Mouse (Mus musculus): ENCODE measurements around the gene Cyp2c40. TPM values are rescaled to one million over a fixed set of nuclear protein-coding genes. Genes with fewer than 3 reads are reported as not detected.
"Not testable (repeated sequence)": the region's sequence is repeated elsewhere in the genome, so short reads cannot be mapped to it uniquely, and the experiment has no call there.

Gene Cyp2c40
- polyA plus RNA-seq (2015; fragmentation: Nextera tagmentation; extraction: Ambion mirVana) = not detected in 2 replicates

- not testable (repeated sequence) for H3K27ac ChIP-seq (replicated peaks); H3K36me3 ChIP-seq; H3K27me3 ChIP-seq; H3K4me2 ChIP-seq; H3K4me1 ChIP-seq (replicated peaks); H3K9me3 ChIP-seq; ATAC-seq (ENCODE audit: low FRiP score, low read depth); H3K4me3 ChIP-seq; H3K9ac ChIP-seq
- WGBS = 91% methylated on average over 3 of the region's 3 CpGs
Measured at GRCm38 (mm10) chr19:39812714-39813113, at the start of gene Cyp2c40. Gene Cyp2c40, minus strand, starts transcription at chr19:39812814.

DNA sequence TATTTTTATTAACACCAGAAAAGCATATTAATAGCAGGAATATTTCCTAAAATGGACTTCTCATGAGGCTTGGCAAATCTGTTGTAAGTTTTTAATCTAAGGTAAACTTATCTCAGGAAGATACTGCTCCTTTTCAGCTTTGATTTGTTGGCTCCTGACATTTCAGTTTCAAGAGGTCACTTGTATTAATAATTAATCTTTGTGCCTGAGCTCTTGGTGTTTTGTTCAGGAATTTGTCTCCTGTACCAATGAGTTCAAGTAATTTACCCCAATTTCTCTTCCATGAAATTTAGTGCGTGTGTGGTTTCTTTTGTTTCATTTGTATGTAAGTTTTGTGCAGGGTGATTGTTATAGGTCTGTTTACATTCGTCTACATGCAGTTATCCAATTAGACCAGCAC is 8.3 kb upstream of the Cyp2c40 start:
- H3K27me3 ChIP-seq; H3K36me3 ChIP-seq; H3K9me3 ChIP-seq; ATAC-seq (ENCODE audit: low FRiP score, low read depth); H3K4me2 ChIP-seq; H3K4me3 ChIP-seq; H3K4me1 ChIP-seq (replicated peaks); H3K27ac ChIP-seq (replicated peaks); H3K9ac ChIP-seq: not testable (repeated sequence)
- 87% methylated on average over 2 of the region's 2 CpGs for WGBS

- H3K27me3 ChIP-seq; H3K4me1 ChIP-seq (replicated peaks); H3K9me3 ChIP-seq; H3K9ac ChIP-seq; H3K27ac ChIP-seq (replicated peaks); ATAC-seq (ENCODE audit: low FRiP score, low read depth); H3K36me3 ChIP-seq; H3K4me3 ChIP-seq; H3K4me2 ChIP-seq: not testable (repeated sequence)
- WGBS = 90% methylated on average over 1 of the region's 1 CpGs
Measured at GRCm38 (mm10) chr19:39816400-39816799, 3.8 kb upstream of the Cyp2c40 start.

DNA sequence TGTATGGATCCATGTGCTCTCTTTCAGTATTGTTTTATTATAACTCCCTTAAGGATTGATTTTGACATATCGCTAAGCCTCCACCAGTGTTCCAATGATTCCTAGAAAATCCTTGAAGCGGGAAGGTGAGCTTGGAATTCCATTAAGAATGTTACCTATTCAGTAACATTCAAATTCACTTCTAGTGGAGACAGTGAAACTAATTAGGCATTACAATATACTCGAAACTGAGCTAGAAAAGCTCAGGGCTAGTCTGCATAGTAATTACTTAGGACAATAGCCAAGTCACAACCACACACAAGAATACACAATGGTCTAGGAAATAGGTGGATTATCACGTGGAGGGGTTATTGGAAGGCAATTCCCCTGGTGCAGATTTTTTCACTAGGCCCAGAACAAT is 3.4 kb upstream of the Cyp2c40 start:
- not testable (repeated sequence) for ATAC-seq (ENCODE audit: low FRiP score, low read depth); H3K9ac ChIP-seq; H3K27ac ChIP-seq (replicated peaks); H3K4me2 ChIP-seq; H3K9me3 ChIP-seq; H3K4me1 ChIP-seq (replicated peaks); H3K36me3 ChIP-seq; H3K27me3 ChIP-seq; H3K4me3 ChIP-seq
- 57% methylated on average over 4 of the region's 4 CpGs for WGBS

- not testable (repeated sequence) for H3K4me2 ChIP-seq; ATAC-seq (ENCODE audit: low FRiP score, low read depth); H3K27ac ChIP-seq (replicated peaks); H3K36me3 ChIP-seq; H3K4me1 ChIP-seq (replicated peaks); H3K9me3 ChIP-seq; H3K4me3 ChIP-seq; H3K27me3 ChIP-seq; H3K9ac ChIP-seq
- 81% methylated on average over 2 of the region's 2 CpGs for WGBS
Measured at GRCm38 (mm10) chr19:39785458-39785857, 27.2 kb downstream of the Cyp2c40 start.

DNA sequence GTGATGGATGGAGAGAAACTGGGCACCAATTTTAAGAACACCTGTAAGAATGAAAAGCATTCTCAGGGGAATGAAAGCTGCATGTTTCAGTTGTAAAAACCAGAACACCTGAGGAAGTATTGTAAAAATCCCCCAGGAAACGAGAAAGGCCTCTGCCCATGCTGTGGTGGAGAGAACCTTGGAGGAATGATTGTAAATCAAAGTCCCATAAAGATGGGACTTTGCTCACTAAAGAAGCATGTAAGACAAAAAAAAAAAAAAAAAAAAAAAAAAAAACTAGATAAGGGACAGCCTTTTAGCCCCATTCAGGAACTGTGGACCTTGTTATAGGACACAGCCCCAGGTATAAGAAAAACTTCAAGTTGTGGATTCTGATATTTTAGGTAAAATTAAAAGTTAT is 67.3 kb downstream of the Cyp2c40 start:
- H3K4me1 ChIP-seq (replicated peaks) = no peaks in the 10 kb centered on the region
- no peak overlapping the region for H3K4me3 ChIP-seq
- no peak overlapping the region for H3K9ac ChIP-seq
- no peak overlapping the region for H3K4me2 ChIP-seq
- H3K36me3 ChIP-seq = no peaks in the 10 kb centered on the region
- no peak overlapping the region for H3K27ac ChIP-seq (replicated peaks)
- no peaks in the 10 kb centered on the region for H3K27me3 ChIP-seq
- no peak for ATAC-seq (ENCODE audit: low FRiP score, low read depth)
- H3K9me3 ChIP-seq = no peaks in the 10 kb centered on the region
- 64% methylated on average over 1 of the region's 1 CpGs for WGBS

DNA sequence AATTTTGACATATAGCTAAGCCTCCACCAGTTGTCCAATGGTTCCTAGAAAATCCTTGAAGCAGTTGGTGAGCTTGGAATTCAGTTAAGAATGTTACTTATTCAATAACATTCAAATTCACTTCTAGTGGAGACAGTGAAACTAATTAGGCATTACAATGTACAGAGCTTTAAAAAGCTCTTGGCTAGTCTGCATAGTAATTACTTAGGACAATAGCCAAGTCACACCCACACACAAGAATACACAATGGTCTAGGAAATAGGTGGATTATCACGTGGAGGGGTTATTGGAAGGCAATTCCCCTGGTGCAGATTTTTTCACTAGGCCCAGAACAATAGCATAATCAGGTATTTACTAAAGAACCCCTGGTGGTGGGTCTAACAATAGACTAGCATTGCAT is 68.3 kb downstream of the Cyp2c40 start:
- not testable (repeated sequence) for H3K9ac ChIP-seq; H3K4me1 ChIP-seq (replicated peaks); H3K36me3 ChIP-seq; H3K9me3 ChIP-seq; H3K4me2 ChIP-seq; ATAC-seq (ENCODE audit: low FRiP score, low read depth); H3K27ac ChIP-seq (replicated peaks); H3K27me3 ChIP-seq; H3K4me3 ChIP-seq
- 53% methylated on average over 1 of the region's 1 CpGs for whole genome bisulfite sequencing

GRCm38 (mm10) chr19:39740920-39741319 is 71.7 kb downstream of the Cyp2c40 start, which contains the start of gene Cyp2c68:
Gene Cyp2c68, minus strand, starts transcription at chr19:39741054.
- Histone ChIP-seq H3K4me3 (no peak within 1 kb of the TSS), H3K27ac (replicated peaks) (no peak within 1 kb of the TSS), H3K27me3 (no peaks in the 10 kb centered on the region), H3K4me1 (replicated peaks) (no peaks in the 10 kb centered on the region), H3K4me2 (no peak within 1 kb of the TSS), H3K36me3 (no peaks in the 10 kb centered on the region), H3K9ac (no peak within 1 kb of the TSS), H3K9me3 (no peaks in the 10 kb centered on the region)
- no peak for ATAC-seq (ENCODE audit: low FRiP score, low read depth)
- WGBS = 86% methylated on average over 2 of the region's 2 CpGs

Other genes starting within 250 kb of the Cyp2c40 start
- not detected in 2 replicates for gene Cyp2c67, start 163.8 kb downstream of the Cyp2c40 start, polyA plus RNA-seq (2015; fragmentation: Nextera tagmentation; extraction: Ambion mirVana)
- gene Cyp2c68, start 71.8 kb downstream of the Cyp2c40 start, polyA plus RNA-seq (2015; fragmentation: Nextera tagmentation; extraction: Ambion mirVana) = 0.08 and 0.09 TPM in 2 replicates
- gene Cyp2c69, start 74.0 kb upstream of the Cyp2c40 start, polyA plus RNA-seq (2015; fragmentation: Nextera tagmentation; extraction: Ambion mirVana) = not detected in 2 replicates
- gene Cyp2c37, start 179.6 kb upstream of the Cyp2c40 start, polyA plus RNA-seq (2015; fragmentation: Nextera tagmentation; extraction: Ambion mirVana) = not detected in 2 replicates